Mouse (Mus musculus) layer of hippocampus, postnatal 25 days (tissue): ENCODE measurements around the gene Szrd1. TPM values are rescaled to one million over a fixed set of nuclear protein-coding genes. Genes with fewer than 3 reads are reported as not detected.
A peak's percentile ranks its signal among the peaks of the same experiment; 100 is the strongest.

Source experiments
- DNase-seq, 2 experiments: peaks; one replicate each; pipeline ENCODE4 v3.0.0; 2022; ENCODE audit warnings: mixed read lengths in 2 of 2, low spot score in 1 of 2; ENCODE audit errors: extremely low spot score in 1 of 2
- total RNA-seq, 2 experiments: library from RNA; stranded (reverse); gene quantifications; 2 replicates each; pipeline ENCODE4 v1.2.3; 2021

The Szrd1 gene
- 10 to 100 TPM; 51.7 to 58.6 TPM for total RNA-seq

GRCm38 (mm10) chr4:141139116-141139970, at the start of gene Szrd1:
TSS of gene Szrd1 (minus strand) at chr4:141139775.
- DNase-seq = peak; percentile 96 to 98

GRCm38 (mm10) chr4:141186923-141187836, 47.6 kb upstream of the Szrd1 start:
- no peak for DNase-seq

GRCm38 (mm10) chr4:141184426-141184825, 44.9 kb upstream of the Szrd1 start:
- DNase-seq = no peak

GRCm38 (mm10) chr4:141183932-141184331, 44.4 kb upstream of the Szrd1 start:
- no peak for DNase-seq

- no peak for DNase-seq
These were observed 42.4 kb upstream of the Szrd1 start for GRCm38 (mm10) chr4:141181981-141182380.

GRCm38 (mm10) chr4:141180831-141181230, 41.3 kb upstream of the Szrd1 start:
- no peak for DNase-seq

- DNase-seq = no peak
These were observed 38.9 kb upstream of the Szrd1 start for GRCm38 (mm10) chr4:141178500-141178899.

GRCm38 (mm10) chr4:141176328-141176838, 36.8 kb upstream of the Szrd1 start:
- no peak for DNase-seq

- no peak for DNase-seq
These were observed 36.2 kb upstream of the Szrd1 start for GRCm38 (mm10) chr4:141175783-141176182.

GRCm38 (mm10) chr4:141172121-141172520, 32.5 kb upstream of the Szrd1 start:
- no peak for DNase-seq

GRCm38 (mm10) chr4:141167156-141167555, 27.6 kb upstream of the Szrd1 start:
- DNase-seq = no peak

GRCm38 (mm10) chr4:141165744-141166292, 26.2 kb upstream of the Szrd1 start:
- DNase-seq = no peak

GRCm38 (mm10) chr4:141163729-141164128, 24.2 kb upstream of the Szrd1 start:
- no peak for DNase-seq

GRCm38 (mm10) chr4:141161699-141162208, 22.2 kb upstream of the Szrd1 start:
- DNase-seq = no peak

- DNase-seq = no peak
These were observed 20.6 kb upstream of the Szrd1 start for GRCm38 (mm10) chr4:141160193-141160592.

- no peak for DNase-seq
These were observed 20.1 kb upstream of the Szrd1 start for GRCm38 (mm10) chr4:141159666-141160065.

GRCm38 (mm10) chr4:141159093-141159492, 19.5 kb upstream of the Szrd1 start:
- DNase-seq = no peak

- no peak for DNase-seq
These were observed 19.0 kb upstream of the Szrd1 start for GRCm38 (mm10) chr4:141158609-141159008.

GRCm38 (mm10) chr4:141157485-141157884, 17.9 kb upstream of the Szrd1 start:
- DNase-seq = no peak

GRCm38 (mm10) chr4:141149116-141149515, 9.5 kb upstream of the Szrd1 start:
- no peak for DNase-seq
